Mouse (Mus musculus): Measurements from ENCODE around the gene Fam209. TPM values are rescaled to one million over a fixed set of nuclear protein-coding genes. Genes with fewer than 3 reads are reported as not detected.

Fam209 gene
- total RNA-seq (2015; ENCODE audit: low replicate concordance) (not detected in 2 replicates), total RNA-seq (2017; ENCODE audit: low replicate concordance) (1.8 and 3.9 TPM in 2 replicates)

DNA sequence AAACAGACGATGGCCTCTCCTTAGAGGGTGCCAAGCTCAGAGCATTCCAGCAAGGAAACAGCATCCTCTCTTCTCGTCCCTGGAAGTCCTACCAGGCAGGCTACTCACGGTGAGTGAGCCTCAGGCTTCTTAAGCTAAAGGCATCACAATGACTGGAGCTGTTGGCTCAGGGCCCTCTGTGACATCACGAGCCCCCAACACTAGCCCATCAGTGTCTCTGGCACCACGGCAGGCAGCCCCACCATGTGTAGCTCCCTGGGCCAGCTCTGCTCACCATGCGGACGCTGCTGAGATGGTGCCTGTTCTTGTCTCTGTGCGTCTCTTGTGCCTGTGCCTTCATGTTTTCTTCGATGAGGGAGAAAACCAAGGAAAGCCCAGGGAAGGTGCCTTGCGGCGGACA lies at the start of gene Fam209:
Gene Fam209, plus strand, starts transcription at position 203 of the 400 bp plus-strand sequence.
- ATAC-seq (replicated peaks; ENCODE audit: low FRiP score, poor library complexity, severe bottlenecking) = no peak

DNA sequence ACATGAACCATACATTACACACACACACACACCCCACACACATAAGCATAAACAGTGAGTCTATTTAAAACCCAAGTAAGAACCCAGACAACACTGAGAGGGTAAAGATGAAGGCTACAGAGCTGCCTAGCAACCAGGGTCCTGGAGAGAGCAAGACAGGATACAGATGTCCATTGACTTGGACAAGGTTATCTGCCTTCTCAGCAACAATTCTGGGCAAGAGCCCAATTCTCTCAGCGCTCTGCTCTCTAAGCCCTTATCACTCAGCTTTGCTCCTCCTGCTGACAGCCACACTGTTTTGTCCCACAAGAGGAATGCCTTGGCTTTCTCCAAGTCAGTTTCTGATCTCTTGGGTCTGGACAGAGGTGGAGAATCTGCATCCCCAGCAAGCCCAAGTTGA lies 41.7 kb upstream of the Fam209 start:
- no peak for ATAC-seq (replicated peaks; ENCODE audit: low FRiP score, poor library complexity, severe bottlenecking)

DNA sequence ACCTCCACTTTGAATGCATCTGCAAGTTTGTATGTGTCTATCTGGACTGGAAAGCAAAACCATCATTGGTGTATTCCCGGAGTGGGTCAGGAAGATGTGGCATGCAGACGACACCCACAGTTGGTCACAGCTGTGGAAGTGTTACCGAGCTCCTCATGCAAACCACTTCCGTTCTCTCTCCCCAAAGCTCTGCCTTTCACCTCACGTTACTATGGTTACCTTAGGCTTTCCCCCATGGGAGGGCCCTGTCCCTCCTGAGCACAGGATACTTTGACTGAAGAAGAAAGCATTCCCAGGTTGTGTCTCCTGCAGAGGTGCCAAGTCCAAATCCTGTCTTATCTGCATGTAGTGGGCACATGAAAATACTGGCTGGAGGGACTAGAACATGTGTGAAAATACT lies 38.6 kb upstream of the Fam209 start:
- ATAC-seq (replicated peaks; ENCODE audit: low FRiP score, poor library complexity, severe bottlenecking) = no peak

DNA sequence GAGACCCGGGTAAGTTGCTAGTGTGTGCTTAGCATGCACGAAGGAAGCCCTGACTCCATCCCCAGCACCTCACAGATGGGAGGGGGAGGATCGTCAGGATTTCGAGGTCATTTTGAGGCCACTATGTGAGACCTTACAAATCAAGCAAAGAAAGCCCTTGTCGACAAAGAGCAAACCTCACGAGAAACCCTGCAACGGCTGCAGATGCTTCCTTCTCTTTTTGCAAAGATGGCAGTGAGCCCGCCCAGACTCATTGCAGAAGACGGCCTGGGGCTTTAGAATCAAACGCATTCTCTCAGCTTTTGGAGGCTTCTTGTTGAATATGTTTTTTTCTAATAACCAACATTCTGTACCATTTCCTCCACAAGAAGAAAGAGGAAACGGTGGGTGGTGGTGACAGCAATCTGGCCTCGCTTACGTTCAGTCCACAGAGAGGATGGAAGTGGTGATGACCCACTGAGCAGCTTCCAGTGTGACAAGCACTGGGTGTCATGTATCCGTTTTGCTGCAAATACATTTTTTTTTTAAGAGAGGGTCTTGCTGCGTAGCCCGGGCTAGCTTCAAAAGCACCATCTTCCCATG lies 34.9 kb upstream of the Fam209 start:
- ATAC-seq (replicated peaks; ENCODE audit: low FRiP score, poor library complexity, severe bottlenecking) = no peak

DNA sequence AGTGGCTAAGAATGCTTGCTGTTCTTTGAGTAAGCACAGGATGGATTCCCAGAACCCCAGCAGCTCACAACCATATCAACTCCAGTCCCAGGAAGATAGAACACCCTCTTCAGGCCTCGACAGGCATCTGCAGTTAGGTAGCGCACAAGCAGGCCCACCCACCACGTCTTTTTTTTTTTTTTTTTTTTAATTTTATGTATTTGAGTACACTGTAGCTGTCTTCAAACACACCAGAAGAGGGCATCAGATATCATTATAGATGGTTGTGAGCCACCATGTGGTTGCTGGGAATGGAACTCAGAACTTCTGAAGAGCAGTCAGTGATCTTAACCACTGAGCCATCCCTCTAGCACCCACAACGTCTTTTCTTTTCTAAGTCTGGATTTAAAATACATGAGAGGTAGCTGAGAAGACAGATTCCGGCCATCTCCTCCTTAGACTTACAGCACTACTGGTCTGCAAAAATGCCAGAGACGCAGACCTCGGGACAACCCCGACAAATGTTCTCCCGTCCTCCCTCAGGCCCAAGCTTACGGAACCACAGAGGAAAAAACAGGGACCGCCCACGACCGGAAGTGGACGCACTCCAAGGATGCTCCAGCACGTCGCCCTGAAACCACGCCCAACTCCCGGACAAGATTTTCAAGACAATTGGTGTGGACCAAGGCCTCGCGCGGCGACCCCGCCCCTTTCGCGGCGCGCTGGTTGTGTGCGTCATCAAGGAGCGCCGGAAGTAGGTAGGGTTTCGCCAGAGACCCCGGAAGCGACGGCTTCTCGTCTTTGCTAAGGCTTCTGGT lies 32.3 kb upstream of the Fam209 start, which contains the start of gene Rtf2:
Gene Rtf2, plus strand, starts transcription at position 714 of the 797 bp plus-strand sequence.
- ATAC-seq (replicated peaks; ENCODE audit: low FRiP score, poor library complexity, severe bottlenecking) = peak; percentile 88

DNA sequence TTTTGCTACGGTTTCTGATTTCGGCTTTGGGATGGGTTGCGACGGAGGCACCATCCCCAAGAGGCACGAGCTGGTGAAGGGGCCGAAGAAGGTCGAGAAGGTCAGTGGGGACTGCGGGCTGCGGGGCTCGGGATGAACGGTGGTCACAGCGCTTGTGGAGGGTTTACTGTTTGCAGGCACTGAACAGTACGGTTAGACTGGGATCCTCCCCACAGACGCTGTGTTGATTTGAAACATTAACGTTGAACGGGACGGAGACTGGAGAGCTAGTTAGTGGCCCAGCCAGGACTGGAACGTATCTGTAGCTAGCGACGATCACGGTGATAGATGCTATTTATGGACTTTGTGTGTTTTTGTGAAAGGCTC lies 31.7 kb upstream of the Fam209 start:
- ATAC-seq (replicated peaks; ENCODE audit: low FRiP score, poor library complexity, severe bottlenecking) = peak; percentile 50

DNA sequence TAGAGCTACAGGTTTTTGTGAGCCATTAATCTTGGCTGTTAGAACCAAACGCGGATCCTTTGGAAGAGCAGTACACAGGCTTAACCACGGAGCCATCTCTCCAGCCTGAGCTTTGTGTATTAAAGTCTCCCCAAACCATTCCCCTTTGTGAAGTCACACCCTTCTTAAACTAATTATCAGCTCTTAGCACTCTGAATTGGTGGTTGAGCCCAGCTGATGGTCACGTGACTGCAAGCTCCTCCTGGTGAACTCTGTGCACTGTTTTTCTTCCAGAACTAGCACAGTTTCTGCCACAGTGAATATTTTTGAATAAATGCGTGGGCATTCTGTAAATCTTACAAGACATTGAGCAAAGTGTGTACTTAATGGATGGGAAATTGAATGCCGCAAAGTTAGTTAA lies 31.1 kb upstream of the Fam209 start:
- ATAC-seq (replicated peaks; ENCODE audit: low FRiP score, poor library complexity, severe bottlenecking) = peak; percentile 73

DNA sequence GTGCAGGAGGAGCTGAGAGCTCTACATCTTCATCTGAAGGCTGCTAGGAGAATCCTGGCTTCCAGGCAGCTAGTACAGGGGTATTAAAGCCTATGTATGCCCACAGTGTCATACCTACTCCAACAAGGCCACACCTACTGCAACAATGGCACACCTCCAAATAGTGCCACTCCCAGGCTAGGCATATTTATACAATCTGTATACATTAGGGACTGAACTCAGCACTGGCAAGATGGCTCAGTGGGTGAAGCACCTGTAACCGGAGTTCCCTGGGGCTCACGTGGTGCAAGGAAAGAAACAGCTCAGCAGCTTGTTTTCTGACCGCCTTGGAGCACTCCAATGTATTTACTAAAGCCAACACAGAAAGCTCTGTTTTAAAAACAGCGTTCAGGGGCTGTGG lies 26.7 kb upstream of the Fam209 start:
- no peak for ATAC-seq (replicated peaks; ENCODE audit: low FRiP score, poor library complexity, severe bottlenecking)

DNA sequence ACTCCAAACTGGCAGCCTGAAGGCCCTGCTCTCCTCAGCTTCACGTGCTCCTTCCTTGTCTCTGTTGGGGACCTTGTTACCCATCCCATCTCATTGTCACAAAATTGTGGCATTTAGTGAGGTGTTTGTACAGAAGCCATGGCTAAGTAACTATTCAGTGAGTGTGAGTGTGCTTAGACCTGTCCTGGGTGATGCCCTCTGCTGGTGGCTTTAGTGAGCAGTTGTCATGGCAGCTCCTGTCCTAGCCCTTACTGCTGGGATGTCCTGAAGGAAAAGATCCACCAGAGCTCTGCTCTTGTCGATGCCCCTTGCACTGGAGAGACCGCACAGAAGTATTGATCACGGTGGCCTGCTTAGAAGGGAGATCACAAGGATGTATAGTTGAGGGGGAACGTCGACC lies 25.0 kb upstream of the Fam209 start:
- no peak for ATAC-seq (replicated peaks; ENCODE audit: low FRiP score, poor library complexity, severe bottlenecking)

DNA sequence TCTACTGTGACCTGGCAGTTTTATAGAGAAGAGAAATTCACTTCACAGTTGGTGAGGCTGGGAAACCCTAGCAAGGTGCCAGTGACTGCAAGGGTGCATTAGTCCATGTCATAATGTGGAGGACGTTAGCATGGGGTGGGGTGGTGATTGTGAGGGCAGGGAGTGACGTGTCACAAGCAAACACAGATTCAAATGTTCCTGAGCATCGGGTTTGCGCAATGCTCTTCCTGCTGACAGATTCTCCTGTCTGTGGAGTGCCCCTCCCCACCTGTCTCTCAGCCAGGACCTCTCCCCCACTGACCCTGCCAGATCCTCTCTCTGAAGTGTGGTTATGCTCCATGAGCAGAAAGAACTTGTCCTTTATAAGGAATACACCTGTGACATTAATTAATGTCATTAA lies 24.0 kb upstream of the Fam209 start:
- ATAC-seq (replicated peaks; ENCODE audit: low FRiP score, poor library complexity, severe bottlenecking) = no peak

DNA sequence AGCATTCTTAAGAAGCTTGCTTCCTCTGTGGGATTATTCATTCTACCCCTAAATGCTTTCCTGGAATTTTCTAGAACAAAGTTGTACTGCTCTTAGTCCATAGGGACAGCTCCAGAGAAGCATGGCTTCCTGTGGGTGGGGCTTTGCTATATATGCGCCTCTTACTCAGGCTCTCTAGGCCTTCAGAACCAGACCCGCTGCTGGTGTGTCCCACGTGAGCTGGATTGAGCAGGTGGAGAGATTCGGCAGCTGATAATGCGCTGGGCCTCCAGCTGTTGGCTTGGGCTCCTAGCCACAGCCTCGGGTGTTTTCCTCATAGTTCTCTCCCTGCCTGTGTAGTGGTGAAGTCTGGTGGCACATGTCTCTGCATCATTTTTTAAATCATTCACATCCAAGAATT lies 21.7 kb upstream of the Fam209 start:
- no peak for ATAC-seq (replicated peaks; ENCODE audit: low FRiP score, poor library complexity, severe bottlenecking)

DNA sequence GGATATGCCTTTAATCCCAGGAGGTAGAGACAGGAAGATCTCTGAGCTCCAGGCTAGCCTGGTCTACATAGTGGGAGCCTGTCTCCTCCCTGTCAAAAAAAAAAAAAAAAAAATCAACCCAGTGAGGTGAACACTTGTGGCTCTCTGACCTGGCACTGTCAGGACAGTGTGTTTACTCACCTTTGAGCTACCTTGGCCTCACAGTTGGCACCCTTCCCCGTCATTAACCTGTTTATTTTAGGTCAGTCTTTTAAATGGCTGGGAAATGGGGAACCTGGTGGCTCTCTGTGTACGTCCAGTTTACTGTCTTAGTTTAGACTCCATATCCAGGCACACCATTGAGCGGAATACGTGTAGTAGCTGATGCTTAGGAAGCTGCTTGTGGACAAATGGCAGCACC lies 20.3 kb upstream of the Fam209 start:
- ATAC-seq (replicated peaks; ENCODE audit: low FRiP score, poor library complexity, severe bottlenecking) = no peak

DNA sequence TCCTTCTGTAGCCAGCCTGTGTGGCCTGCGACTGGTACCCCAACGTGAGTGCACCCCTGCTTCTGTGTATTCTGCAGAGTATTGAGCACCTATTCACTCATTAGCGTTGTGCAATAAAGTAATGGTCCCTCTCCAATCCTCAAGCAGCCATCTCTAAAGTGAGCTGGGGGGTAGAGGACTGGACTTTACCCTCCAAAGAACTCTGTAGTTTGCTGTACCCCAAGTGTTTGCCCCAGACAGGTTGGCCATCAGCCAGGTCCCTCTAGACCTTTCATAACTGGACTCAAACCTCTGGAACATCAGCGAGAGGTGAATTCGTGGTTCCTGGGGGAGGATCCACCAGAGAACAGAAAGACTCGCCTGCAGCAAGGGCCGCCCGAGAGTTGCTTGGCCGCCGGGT lies 19.9 kb upstream of the Fam209 start:
- no peak for ATAC-seq (replicated peaks; ENCODE audit: low FRiP score, poor library complexity, severe bottlenecking)

DNA sequence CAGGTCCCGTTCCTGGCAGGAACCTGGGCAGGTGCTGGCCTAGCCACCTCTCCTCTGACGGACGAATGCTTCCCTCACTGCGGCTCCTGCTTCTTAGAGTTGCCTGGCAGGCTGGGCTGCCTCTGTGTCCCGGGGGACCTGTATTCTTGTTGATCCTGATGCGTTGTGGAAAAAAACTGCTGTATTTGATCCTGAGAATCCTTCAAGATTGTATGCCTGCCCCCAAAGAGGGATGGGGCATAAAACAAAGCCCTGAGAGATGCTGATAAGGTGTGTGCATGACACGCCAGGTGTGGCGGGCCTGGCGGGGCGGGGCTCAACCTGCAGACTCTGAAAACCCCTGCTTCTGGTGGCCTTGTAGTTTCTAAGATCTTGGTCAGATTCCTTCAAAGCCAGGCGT lies 13.8 kb upstream of the Fam209 start, which contains the start of gene Gcnt7:
Gene Gcnt7, minus strand, starts transcription at position 101 of the 400 bp plus-strand sequence.
- no peak for ATAC-seq (replicated peaks; ENCODE audit: low FRiP score, poor library complexity, severe bottlenecking)

DNA sequence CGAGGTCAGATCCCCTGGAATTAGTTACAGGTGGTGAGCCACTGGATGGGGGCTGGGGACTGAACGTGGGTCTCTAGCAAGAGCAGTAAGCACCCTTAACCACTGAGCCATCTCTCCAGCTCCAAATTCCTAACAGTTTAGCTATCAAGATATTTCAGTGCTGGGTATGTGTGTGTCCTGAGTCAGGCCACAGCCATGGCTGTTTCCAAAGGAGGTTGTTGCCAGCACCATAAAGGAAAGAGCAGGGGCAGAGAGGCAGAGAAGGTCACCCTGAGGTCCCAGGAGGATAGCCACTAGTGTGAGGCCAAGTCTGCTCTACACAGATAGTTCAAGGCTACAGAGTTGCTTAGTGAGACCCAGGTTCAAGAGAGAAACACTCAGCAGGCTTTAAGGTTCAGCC lies 11.7 kb upstream of the Fam209 start:
- ATAC-seq (replicated peaks; ENCODE audit: low FRiP score, poor library complexity, severe bottlenecking) = no peak

DNA sequence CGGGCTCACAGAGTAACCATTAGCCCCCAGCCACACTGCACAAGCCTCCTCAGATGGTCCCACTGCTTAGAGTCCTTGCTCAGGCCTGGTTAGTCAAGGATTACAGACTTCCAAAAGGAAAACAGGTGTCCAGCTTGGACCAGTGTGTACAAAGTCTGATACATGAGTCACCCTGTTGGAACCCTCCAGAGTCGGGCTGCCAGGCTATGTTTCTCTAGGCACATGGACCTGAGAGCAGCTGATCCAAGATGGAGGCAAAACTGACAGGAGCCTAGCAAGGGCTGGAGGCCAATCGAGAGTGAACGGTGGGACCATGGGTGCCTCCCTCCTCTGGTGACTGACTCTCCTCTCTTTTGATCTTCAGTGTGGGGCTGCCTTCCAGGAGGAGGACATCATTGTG lies 9.5 kb upstream of the Fam209 start:
- ATAC-seq (replicated peaks; ENCODE audit: low FRiP score, poor library complexity, severe bottlenecking) = no peak

DNA sequence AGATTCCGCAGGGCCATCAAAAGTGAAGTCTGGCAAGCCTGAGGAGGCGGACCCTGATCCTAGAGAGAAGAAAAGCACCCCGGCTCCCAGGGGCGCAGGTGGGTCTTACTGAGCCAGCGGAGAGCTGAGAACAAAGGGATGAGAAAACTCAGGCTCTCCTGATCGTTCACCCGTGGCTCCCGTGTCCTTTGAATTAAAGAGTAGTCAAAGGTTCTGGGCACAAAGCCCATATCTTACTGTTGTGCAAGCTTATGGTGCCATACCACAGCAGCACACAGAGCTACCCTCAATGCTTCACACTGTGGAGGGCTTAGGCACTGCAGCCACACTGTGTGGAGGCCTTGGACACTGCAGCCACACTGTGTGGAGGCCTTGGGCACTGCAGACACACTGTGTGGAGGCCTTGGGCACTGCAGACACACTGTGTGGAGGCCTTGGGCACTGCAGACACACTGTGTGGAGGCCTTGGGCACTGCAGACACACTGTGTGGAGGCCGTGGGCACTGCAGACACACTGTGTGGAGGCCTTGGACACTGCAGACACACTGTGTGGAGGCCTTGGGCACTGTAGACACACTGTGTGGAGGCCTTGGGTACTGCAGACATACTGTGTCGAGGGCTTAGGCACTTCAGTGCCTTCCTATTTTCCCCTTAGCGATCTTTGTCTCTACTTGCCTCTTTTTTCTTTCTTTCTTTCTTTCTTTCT lies 5.7 kb upstream of the Fam209 start:
- no peak for ATAC-seq (replicated peaks; ENCODE audit: low FRiP score, poor library complexity, severe bottlenecking)

DNA sequence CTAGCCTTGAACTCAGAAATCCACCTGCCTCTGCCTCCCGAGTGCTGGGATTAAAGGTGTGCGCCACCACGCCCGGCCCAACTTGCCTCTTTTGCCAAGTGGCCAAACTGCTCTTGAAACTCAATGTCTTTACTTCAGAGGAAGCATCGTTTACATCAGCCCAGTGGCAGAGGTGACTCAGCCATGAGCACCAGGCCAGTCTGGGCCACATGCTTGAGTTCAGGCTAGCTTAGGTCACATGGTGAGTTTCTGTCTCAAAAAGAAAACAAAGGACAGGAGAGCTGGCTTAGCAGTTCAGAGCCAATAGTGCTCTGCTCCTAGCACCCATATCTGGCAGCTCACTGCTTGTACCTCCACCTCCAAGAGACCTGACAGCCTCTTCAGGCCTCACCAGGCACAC lies 5.1 kb upstream of the Fam209 start:
- no peak for ATAC-seq (replicated peaks; ENCODE audit: low FRiP score, poor library complexity, severe bottlenecking)

DNA sequence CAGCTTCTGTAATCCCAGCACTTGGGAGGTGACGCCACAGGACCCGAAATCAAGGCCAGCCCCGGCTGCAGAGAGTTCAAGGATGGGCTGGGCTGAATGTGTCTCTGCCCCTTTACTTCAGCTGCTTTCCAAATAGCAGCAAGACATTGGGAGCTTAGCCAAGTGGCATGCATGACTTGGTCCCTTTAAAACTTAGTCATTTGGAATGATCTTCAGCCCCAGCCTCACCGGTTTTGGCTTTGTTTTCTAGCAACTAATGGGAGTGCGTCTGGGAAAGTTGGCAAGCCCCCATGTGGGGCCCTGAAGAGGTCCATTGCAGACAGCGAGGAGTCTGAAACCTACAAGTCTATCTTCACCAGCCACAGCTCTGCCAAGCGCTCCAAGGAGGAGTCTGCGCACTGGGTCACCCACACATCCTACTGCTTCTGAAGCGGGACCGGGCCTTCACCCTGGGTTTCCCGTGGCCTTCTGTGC lies 3.9 kb upstream of the Fam209 start:
- no peak for ATAC-seq (replicated peaks; ENCODE audit: low FRiP score, poor library complexity, severe bottlenecking)

DNA sequence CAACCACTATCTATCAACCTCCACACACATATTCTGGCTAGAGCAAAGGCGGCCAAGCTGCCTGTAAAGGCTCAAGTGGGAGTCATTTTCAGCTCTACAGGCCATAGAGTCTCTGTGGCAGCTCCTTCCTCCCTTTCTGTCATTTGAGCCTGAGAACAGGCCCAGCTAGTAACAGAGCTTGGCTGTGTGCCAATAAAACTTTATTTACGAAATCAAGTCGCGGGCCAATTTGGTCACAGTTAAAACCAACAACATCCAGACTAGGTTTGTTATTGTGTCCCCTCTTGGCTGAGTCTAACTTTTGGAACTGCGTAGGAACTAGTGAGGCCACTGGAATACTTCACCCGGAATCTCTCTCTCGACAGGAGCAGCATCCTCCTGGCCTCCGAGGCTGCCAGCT lies 1.3 kb downstream of the Fam209 start:
- no peak for ATAC-seq (replicated peaks; ENCODE audit: low FRiP score, poor library complexity, severe bottlenecking)

DNA sequence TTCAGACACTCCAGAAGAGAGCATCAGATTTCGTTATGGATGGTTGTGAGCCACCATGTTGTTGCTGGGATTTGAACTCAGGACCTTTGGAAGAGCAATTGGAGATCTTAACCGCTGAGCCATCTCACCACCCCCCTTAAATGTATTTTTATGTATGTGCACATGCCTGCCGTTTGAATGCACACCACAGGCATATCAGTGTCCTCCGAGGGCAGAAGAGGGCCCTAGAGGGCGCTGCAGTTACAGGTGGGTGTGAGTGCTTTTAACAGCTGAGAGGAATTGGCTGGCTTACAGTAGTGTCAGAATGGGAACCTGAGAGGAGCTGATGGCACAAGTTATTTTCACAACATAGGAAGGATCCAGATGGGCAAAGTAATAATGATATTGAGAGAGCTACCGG lies 2.6 kb downstream of the Fam209 start:
- ATAC-seq (replicated peaks; ENCODE audit: low FRiP score, poor library complexity, severe bottlenecking) = no peak

All from erythroid progenitor cell, adult 5-6 weeks (primary cell).